Mouse (Mus musculus): ENCODE measurements around the gene Bloc1s5.

DNA sequence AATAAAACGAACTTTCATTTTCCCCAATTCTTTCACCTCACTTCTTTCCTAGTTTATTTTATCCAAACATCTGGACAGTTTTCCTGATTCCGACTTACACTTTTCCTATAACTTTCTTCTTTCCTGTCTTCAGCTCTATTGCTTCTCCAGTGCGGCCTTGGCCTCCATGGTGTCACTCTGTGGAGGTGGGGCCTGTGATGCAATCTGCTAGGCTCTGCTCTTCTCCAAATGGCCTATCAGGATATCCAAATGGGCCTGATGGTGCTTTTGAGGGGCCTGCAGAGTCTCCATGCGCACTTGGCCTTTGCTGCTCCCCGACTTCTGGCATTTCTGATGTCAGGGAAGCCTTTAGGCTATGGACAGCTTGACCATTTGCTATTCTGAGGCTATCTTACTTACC lies 11.6 kb downstream of the Bloc1s5 start:
- TF ChIP-seq TAL1 (IDR thresholded peaks at IDR 0.05; ENCODE audit: low read length) = no peak
- no peak for TF ChIP-seq GATA1 (IDR thresholded peaks at IDR 0.05; ENCODE audit: low read length)

Measured in erythroblast, embryonic 14.5 days (primary cell).